Mouse (Mus musculus): ENCODE results near the gene Srgap2.
A peak's percentile ranks its signal among the peaks of the same experiment; 100 is the strongest.

Srgap2 gene

GRCm38 (mm10) chr1:131526371-131527270, 531 bp downstream of the Srgap2 start:
- DNase-seq (ENCODE audit: low spot score), result peak; percentile 54

DNA sequence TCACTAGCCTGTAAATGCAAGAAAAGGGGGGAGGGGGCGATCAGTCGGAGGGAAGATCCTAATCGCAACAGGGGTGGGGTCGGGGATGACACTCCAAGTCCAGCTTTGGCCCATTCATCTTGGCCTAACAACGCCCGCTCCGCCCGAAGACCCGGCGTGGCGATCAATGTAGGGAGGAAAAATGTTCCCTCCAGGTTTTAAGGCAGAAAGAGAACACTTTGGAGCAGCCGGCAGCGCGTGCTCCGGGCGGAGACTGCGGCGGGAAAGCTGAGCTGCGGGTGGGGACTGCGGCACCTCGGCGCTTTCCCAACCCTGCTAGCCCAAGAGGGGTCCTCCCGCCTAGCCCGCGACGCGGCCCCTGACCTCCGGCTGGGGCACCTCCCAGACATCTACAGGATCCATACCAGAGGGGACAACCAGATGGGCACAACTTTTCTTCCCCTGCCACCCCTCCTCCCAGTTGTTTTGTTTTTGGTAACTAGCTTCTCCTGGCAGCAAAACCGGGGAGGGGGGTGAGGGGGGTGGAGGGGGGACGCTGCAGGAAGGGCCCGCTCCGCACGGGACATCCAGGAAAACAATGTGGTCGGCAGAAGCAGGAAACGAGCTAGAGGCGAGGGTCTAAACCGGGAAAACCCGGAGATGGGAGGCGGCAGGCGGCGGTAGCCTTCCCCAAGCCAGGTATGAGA, 1.4 kb downstream of the Srgap2 start:
- peak; percentile 15 for DNase-seq (ENCODE audit: low spot score)

DNA sequence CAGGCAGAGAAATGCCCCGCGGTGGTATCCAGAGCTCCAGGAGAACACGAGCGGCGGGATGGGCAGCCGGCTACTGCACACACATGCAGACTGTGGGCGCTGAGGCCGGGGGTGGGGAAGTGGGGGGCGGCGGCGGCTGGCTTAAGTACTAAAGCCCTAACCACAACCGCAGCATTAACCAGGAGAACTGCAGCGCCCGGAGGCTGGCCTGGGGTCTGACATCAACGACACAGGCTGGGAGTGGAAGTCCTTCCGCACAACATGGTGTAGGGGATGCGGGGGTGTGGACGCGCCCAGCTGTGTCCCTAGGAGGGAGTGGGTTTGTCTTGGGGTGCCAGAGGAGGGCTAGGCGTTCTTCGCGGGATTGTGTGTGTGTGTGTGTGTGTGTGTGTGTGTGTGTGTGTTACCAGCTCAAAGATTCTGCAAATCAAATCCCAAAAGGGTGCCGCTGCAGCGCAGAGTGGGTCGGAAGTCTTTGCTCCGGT, 2.0 kb downstream of the Srgap2 start:
- DNase-seq (ENCODE audit: low spot score), result no peak

- DNase-seq (ENCODE audit: low spot score), result no peak
These were observed 3.4 kb downstream of the Srgap2 start for GRCm38 (mm10) chr1:131523794-131524193.

- no peak for DNase-seq (ENCODE audit: low spot score)
These were observed 10.6 kb downstream of the Srgap2 start for GRCm38 (mm10) chr1:131516588-131516987.

DNA sequence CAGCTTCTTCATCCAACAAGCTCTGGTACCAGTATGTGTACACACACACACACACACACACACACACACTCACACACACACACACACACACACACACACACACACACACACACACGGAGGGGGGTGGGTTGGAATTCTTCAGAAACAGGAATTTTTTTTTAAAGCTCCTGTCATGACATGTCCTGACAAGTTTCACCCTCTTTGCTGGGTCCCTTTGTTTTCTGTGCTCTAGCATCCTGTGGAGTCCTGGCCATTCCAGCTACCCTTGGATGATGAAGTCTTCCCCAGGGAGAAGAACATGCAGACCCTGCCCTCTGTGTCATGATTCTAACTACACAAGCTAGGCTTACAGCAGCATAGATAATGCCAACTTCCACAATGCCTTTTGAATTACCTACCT, 13.0 kb downstream of the Srgap2 start:
- DNase-seq (ENCODE audit: low spot score), result no peak

DNA sequence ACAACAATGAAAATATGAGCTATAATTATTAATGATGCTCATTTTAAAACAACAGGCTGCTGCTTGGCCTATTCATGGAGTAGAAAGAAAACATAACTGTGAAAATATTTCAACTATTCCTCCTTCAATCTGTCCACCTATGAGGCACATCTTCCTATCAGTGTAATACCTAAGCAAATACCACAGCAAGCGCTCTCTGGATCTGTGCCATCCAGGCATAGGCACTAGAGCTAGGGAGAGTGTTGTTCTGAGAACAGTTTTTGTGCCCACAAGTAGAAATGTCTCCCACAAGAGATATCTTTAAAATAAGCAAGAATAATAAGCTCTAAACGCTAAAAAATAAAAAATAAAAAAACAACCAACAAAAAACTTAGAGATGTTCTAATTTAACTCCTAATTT, 14.0 kb downstream of the Srgap2 start:
- DNase-seq (ENCODE audit: low spot score), result no peak

GRCm38 (mm10) chr1:131511661-131512500, 15.3 kb downstream of the Srgap2 start:
- DNase-seq (ENCODE audit: low spot score), result no peak

DNA sequence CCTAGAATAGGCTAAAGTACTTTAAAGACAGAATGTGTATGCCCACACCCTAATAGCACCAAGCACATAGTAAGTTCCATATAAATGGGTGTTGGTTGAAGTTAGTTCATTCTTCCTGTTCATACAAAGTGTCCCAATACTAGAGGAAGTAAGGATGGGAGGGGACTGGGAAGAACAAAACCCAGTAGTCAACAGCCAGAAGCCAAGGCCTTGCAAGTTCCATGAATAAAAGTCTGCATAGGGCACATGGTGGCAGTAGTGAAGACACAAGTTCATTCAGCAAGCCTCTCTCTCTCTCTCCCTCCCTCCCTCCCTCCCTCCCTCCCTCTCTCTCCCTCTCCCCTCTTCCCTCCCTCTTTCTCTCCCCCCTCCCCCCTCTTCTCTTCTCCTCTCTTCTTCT, 16.0 kb downstream of the Srgap2 start:
- no peak for DNase-seq (ENCODE audit: low spot score)

DNA sequence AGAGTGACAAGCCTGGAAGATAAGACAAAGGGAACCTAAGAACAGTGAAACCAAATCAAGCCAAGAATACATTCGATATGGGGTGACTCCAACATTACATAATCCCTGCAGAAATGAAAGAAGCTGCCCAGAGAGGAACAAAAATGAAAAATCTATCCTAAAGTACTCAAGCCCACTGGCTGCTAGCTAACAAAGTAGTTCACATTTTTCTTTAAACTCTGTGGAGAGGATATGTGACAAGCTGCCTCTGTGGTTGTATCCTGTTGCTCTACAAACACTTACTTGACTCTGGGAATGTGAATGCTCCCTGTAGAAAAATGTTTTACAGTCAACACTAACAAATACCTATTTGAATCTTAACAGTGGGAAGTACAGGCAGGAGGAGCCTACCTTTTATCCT, 25.5 kb downstream of the Srgap2 start:
- no peak for DNase-seq (ENCODE audit: low spot score)

GRCm38 (mm10) chr1:131498231-131498630, 28.9 kb downstream of the Srgap2 start:
- DNase-seq (ENCODE audit: low spot score), result no peak

DNA sequence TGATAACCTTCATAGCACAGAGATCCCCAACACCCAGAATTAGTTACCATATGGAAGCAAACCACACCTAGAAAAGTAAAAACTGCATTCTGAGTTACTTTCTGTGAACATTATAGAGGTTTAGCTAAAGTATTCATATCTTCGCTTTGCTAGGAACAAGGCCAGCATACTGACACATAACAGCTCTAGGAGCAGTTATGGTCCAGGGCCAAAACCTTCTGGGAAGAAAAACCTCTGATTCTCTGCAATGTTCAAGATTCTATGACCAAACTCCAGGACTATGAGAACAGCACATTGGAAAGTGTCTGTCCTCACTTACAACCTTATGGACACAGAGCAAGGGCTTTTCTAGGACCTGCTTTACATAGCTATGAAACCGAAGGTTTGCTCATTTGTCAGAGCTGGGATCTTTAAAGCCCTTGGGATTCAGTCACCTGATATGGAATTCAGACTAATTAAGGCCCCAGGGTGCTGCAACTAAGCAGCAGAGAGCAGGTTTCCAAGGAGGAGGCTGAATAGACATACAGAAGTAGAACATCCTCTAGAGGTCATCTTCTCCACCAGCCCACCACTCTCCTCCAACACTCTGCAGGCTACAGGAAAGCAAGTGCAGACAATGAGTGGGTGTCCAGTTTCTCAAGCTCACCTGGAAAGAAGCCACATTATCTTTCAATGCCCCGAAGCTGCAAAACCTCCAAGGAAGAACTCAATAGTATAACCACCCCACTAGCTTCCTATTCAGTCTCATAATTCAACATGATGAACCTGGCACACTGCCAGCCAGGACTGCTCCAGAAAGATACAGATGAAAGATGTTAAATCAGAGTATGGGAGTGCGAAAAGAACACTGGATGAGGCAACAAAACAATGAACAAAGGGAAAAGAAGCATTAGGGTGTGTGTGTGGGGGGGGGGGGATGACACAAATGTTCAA, 32.9 kb downstream of the Srgap2 start:
- no peak for DNase-seq (ENCODE audit: low spot score)

DNA sequence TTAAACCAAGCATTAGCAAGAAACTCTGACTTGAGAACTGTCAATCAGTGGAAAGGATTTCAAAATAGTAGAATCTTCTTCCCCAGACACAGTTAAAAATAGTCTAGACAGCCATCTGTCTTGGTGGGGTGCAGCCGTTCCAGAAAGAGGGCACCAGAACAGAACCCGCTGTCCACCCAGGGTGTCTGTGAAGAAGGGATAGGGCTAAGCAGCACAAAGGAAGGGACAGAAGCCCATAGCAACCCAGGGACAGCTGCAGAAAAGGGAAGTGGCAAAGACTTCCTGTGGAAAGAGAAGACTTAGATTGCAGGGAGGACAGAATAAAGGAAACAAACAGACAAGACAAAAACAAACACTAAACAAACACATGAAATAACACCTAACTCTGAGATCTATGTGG, 34.8 kb downstream of the Srgap2 start:
- no peak for DNase-seq (ENCODE audit: low spot score)

- DNase-seq (ENCODE audit: low spot score), result no peak
These were observed 35.6 kb downstream of the Srgap2 start for GRCm38 (mm10) chr1:131491579-131491978.

- no peak for DNase-seq (ENCODE audit: low spot score)
These were observed 37.8 kb downstream of the Srgap2 start for GRCm38 (mm10) chr1:131489312-131489711.

DNA sequence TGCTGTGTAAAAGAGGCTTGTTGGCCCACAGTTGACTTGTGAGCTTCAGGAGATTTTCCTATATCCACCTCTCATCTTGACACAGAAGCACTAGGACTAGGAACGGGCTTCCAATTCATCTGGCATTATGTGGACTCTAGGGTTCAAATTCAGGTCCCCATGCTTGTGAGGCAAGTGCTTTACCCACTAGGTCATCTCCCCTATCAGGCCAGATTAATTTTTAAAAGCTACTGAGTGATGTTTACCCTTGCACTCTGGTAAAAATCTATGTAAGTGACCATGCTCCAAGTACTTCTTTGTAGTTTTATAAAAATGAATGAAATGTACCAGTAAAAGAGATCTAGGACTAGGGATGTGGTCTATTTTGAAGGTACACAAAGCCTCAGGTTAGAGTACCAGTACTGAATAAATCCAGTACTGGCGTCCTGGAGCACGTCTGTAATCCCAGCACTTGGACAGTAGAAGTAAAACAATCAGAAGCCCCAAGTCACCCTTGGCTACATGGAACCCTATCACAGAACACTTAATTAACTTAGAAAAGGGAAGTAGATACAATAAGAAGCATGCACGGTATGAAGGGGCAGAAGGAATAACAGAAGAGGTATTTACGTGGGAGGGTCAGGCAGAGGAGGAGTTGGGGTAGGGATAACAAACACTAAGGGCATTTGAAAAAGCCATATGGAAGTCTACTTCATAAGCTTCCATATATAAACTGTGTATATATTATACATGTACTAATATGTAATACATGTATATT, 40.9 kb downstream of the Srgap2 start:
- no peak for DNase-seq (ENCODE audit: low spot score)

GRCm38 (mm10) chr1:131482242-131482641, 44.9 kb downstream of the Srgap2 start:
- DNase-seq (ENCODE audit: low spot score), result no peak

DNA sequence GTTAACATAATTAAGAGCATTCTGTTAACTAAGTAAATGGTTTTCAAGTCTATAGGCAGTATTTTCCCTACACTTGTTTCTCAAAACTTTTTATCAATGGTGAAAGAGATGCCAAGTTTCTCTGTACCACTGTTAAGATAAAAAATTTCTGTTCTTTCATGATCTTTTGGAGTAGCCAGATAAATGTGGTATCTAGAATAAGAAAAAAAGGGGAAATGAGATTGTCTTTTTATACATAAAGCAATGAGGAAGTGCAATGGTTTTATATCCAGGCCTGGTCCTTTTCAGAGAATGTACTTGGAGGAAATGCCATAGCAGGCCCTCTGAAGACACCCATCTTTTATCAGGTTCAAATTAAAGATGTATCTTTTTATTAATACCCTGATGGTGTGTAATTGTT, 45.8 kb downstream of the Srgap2 start:
- no peak for DNase-seq (ENCODE audit: low spot score)

DNA sequence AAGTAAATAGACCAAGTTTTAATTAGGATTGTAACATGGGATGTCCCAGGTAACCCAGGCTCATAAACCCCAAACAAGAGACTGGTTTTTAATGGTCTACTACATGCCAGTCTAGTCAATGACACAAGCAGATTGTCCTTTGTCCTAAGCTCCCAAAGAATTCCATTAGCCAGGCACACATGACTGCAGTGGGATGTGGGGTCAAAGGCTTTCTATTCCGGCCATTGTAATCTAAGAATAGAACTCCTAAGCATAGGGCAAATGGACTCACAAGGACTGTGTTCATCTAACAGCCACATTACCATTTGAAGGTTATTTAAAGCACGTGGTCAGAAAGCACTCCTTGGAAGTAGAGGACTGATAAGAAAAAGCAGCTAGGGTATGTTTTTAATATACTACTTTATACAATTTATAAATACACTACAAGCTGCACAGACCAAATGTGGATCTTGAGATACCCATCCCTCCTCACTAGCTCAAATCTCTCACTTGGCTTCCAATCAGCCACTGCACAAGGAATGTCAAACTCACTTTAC, 48.3 kb downstream of the Srgap2 start:
- DNase-seq (ENCODE audit: low spot score), result no peak

DNA sequence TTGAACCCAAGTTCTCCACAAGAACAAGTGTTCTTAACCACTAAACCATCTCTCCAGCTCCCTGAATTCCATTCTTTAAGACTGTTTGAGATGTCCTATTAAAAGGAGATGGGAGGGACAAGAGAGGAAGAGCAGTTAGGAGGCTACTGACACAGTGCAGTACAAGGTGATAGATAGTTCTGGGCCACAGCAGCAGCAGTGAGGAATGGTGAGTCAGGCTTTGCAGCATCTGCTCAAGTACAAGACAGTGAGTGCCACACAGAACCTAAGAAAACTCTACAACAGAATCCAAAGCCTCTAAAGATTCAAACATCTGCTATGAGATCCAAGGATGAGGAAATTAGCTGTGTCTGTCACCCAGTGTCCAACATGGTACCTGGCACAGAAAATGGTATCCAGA, 51.8 kb downstream of the Srgap2 start:
- DNase-seq (ENCODE audit: low spot score), result no peak
